ENCODE assay signal across 8 mouse cellular contexts in genomic region chr3:79586804-79587203, GRCm38 (mm10). TPM values are rescaled to one million over a fixed set of nuclear protein-coding genes. Genes with fewer than 3 reads are reported as not detected.
A peak's percentile ranks its signal among the peaks of the same experiment; 100 is the strongest.
DNase-seq lines count a peak whose midpoint lies in the region; ATAC-seq lines count a peak whose summit lies in the region.

No protein-coding gene starts in this region.

- H3K4me3 ChIP-seq in intestine, embryonic 15.5 days (replicated peaks) = no peak overlapping the region
- H3K4me3 ChIP-seq in midbrain, embryonic 10.5 days = no peak overlapping the region

- DNase-seq in adrenal gland, adult 18-20 months (ENCODE audit: low spot score in 2 of 2) = peak; percentile 89 to 91
- DNase-seq in embryo, embryonic 11 days = peak; percentile 92
- peak; percentile 78 to 85 for DNase-seq in gastrocnemius, postnatal 36 days
- peak; percentile 96 for DNase-seq in left cerebral cortex, postnatal 14 days (ENCODE audit: low spot score in 2 of 2)
- DNase-seq in midbrain, embryonic 10.5 days (ENCODE audit: low spot score) = peak; percentile 92
- DNase-seq in right cerebral cortex, postnatal 36 days (ENCODE audit: low spot score in 2 of 2) = peak; percentile 86 to 88
- peak; percentile 79 to 89 for DNase-seq in urinary bladder, postnatal 4 days (ENCODE audit: low spot score in 2 of 2)

- H3K4me2 ChIP-seq in intestine, embryonic 15.5 days (replicated peaks) = no peak overlapping the region; the same call in 1 of the 2 replicates

- H3K9ac ChIP-seq in intestine, embryonic 15.5 days = no peak overlapping the region

- no peaks in the 10 kb centered on the region for H3K27me3 ChIP-seq in intestine, embryonic 15.5 days (replicated peaks)
- no peaks in the 10 kb centered on the region for H3K27me3 ChIP-seq in midbrain, embryonic 10.5 days (ENCODE audit: low read depth, poor library complexity, severe bottlenecking)

- H3K9me3 ChIP-seq in intestine, embryonic 15.5 days = no peaks in the 10 kb centered on the region
- no peaks in the 10 kb centered on the region for H3K9me3 ChIP-seq in midbrain, embryonic 10.5 days (replicated peaks)

- 3% methylated on average over 6 of the region's 6 CpGs for WGBS in intestine, embryonic 15.5 days
- 5% methylated on average over 6 of the region's 6 CpGs for WGBS in midbrain, embryonic 10.5 days

- H3K36me3 ChIP-seq in intestine, embryonic 15.5 days = no peaks in the 10 kb centered on the region
- H3K36me3 ChIP-seq in midbrain, embryonic 10.5 days = no peaks in the 10 kb centered on the region

- H3K27ac ChIP-seq in intestine, embryonic 15.5 days = no peak overlapping the region
- no peak overlapping the region for H3K27ac ChIP-seq in midbrain, embryonic 10.5 days (replicated peaks)

- ATAC-seq in intestine, embryonic 15.5 days = peak; percentile 73

- intact Hi-C loops in gastrocnemius, postnatal 36 days (cut with DNase I) = loop anchor here (2.0 to 5.0 kb wide), 5 partner anchors 75 to 635 kb away; partner anchors contain the start of gene Rapgef2
- intact Hi-C loops in left cerebral cortex, postnatal 14 days (cut with DNase I) = loop anchor here (2.0 to 5.0 kb wide), 5 partner anchors 85 to 638 kb away; partner anchors contain the start of gene Rapgef2

- H3K4me1 ChIP-seq in intestine, embryonic 15.5 days (replicated peaks) = no peaks in the 10 kb centered on the region
- peaks cover 12% of the 10 kb centered on the region; the same call in 1 of the 2 replicates for H3K4me1 ChIP-seq in midbrain, embryonic 10.5 days

RNA-seq across cellular contexts. Expression of gene Ppid, which starts 4.3 kb away (rescaled TPM):
- 10 to 100 TPM; 61.4 to 63.0 TPM for total RNA-seq in adrenal gland, adult 18-20 months (2021)
- 10 to 100 TPM; 40.2 to 46.0 TPM for total RNA-seq in gastrocnemius, postnatal 36 days (2021)
- 148 and 164 TPM in 2 replicates for polyA plus RNA-seq in intestine, embryonic 15.5 days (2015; fragmentation: Nextera tagmentation; extraction: Ambion mirVana)
- 10 to 100 TPM; 63.5 to 65.9 TPM for total RNA-seq in left cerebral cortex, postnatal 14 days (2021)
- polyA plus RNA-seq in midbrain, embryonic 10.5 days (2016; fragmentation: Nextera tagmentation; extraction: Ambion mirVana) = 197 and 224 TPM in 2 replicates

RNA-seq across cellular contexts. Expression of gene Fnip2, which starts 19.2 kb away (rescaled TPM):
- 10 to 100 TPM in 1 of 2 experiments, 1 to 10 TPM in 1; 8.4 to 12.7 TPM for total RNA-seq in adrenal gland, adult 18-20 months (2021)
- total RNA-seq in gastrocnemius, postnatal 36 days (2021) = 1 to 10 TPM; 3.1 to 3.3 TPM
- 3.3 and 3.9 TPM in 2 replicates for polyA plus RNA-seq in intestine, embryonic 15.5 days (2015; fragmentation: Nextera tagmentation; extraction: Ambion mirVana)
- total RNA-seq in left cerebral cortex, postnatal 14 days (2021) = 10 to 100 TPM; 16.5 to 20.9 TPM
- polyA plus RNA-seq in midbrain, embryonic 10.5 days (2016; fragmentation: Nextera tagmentation; extraction: Ambion mirVana) = 4.3 and 4.4 TPM in 2 replicates

RNA-seq across cellular contexts. Expression of gene 4930579G24Rik, which starts 42.1 kb away (rescaled TPM):
- total RNA-seq in adrenal gland, adult 18-20 months (2021) = 1 to 10 TPM; 1.7 to 2.0 TPM
- 1 to 10 TPM; 1.3 to 1.4 TPM for total RNA-seq in gastrocnemius, postnatal 36 days (2021)
- polyA plus RNA-seq in intestine, embryonic 15.5 days (2015; fragmentation: Nextera tagmentation; extraction: Ambion mirVana) = 19.9 and 22.5 TPM in 2 replicates
- 1 to 10 TPM; 1.2 to 1.4 TPM for total RNA-seq in left cerebral cortex, postnatal 14 days (2021)
- 26.5 and 28.1 TPM in 2 replicates for polyA plus RNA-seq in midbrain, embryonic 10.5 days (2016; fragmentation: Nextera tagmentation; extraction: Ambion mirVana)

RNA-seq across cellular contexts. Expression of gene Etfdh, which starts 42.5 kb away (rescaled TPM):
- 100 to 1,000 TPM; 221 to 262 TPM for total RNA-seq in adrenal gland, adult 18-20 months (2021)
- 100 to 1,000 TPM; 102 to 123 TPM for total RNA-seq in gastrocnemius, postnatal 36 days (2021)
- 87.5 and 88.0 TPM in 2 replicates for polyA plus RNA-seq in intestine, embryonic 15.5 days (2015; fragmentation: Nextera tagmentation; extraction: Ambion mirVana)
- 10 to 100 TPM; 25.7 to 28.0 TPM for total RNA-seq in left cerebral cortex, postnatal 14 days (2021)
- 47.1 and 55.5 TPM in 2 replicates for polyA plus RNA-seq in midbrain, embryonic 10.5 days (2016; fragmentation: Nextera tagmentation; extraction: Ambion mirVana)
